Mouse (Mus musculus) kidney, embryonic 14.5 days (tissue): ENCODE measurements around the gene Trim16. TPM values are rescaled to one million over a fixed set of nuclear protein-coding genes. Genes with fewer than 3 reads are reported as not detected.

Source experiments
- ATAC-seq: fragments of 200-750 bp; cut with Nextera tagmentation; 2 replicates; pipeline ENCODE4 v1.8.0; 2017; ENCODE audit warnings: moderate number of reproducible peaks, mild to moderate bottlenecking, moderate TSS enrichment, moderate library complexity; ENCODE audit not compliant: low FRiP score, low TSS enrichment
- H3K27ac ChIP-seq: fragments of 300-500 bp; sonication (generic); 2 replicates; pipeline ENCODE4 v1.5.1; 2014; ENCODE audit warnings: low read depth, mild to moderate bottlenecking, low read length, moderate library complexity, mixed read lengths
- H3K27me3 ChIP-seq: fragments of 300-500 bp; sonication (generic); 2 replicates; pipeline ENCODE4 v1.6.1; 2014; ENCODE audit warnings: mild to moderate bottlenecking, low read length; ENCODE audit not compliant: control insufficient read depth, insufficient read depth
- H3K36me3 ChIP-seq: fragments of 300-500 bp; sonication (generic); 2 replicates; pipeline ENCODE4 v1.6.1; 2014; ENCODE audit warnings: low read length, mixed read lengths; ENCODE audit not compliant: control insufficient read depth, insufficient read depth
- H3K4me1 ChIP-seq: fragments of 300-500 bp; sonication (generic); 2 replicates; pipeline ENCODE4 v1.6.1; 2014; ENCODE audit warnings: low read length, mixed read lengths; ENCODE audit not compliant: control insufficient read depth, insufficient read depth
- H3K4me2 ChIP-seq: fragments of 300-500 bp; sonication (generic); replicated peaks from 2 replicates; pipeline ENCODE4 v1.6.1; 2014; ENCODE audit warnings: low read depth, mild to moderate bottlenecking, low read length
- H3K4me3 ChIP-seq: fragments of 300-500 bp; sonication (generic); 2 replicates; pipeline ENCODE4 v1.5.1; 2014; ENCODE audit warnings: mild to moderate bottlenecking, low read length
- H3K9ac ChIP-seq: fragments of 300-500 bp; sonication (generic); 2 replicates; pipeline ENCODE4 v1.6.1; 2014; ENCODE audit warnings: low read depth, mild to moderate bottlenecking, low read length, moderate library complexity
- H3K9me3 ChIP-seq: fragments of 300-500 bp; sonication (generic); 2 replicates; pipeline ENCODE4 v1.6.1; 2016; ENCODE audit warnings: low read length; ENCODE audit not compliant: control insufficient read depth
- WGBS: fragments of 180-500 bp; shearing (Covaris S2); extraction: QIAGEN DNeasy Blood & Tissue Kit; methylation state at CpG from one replicate; pipeline ENCODE4 v1.1.7; 2014; 5-methylcytosine and 5-hydroxymethylcytosine counted together
- polyA plus RNA-seq: library from polyadenylated mRNA; unstranded; fragments of >200 nt; fragmentation: Nextera tagmentation; extraction: Ambion mirVana; gene quantifications from 2 replicates; pipeline ENCODE4 v1.2.1, GENCODE M21; 2014

Gene Trim16
- polyA plus RNA-seq, 1 experiment from 2014 or later = 18.6 TPM

- H3K27ac ChIP-seq = no peak overlapping the region
Observed at GRCm38 (mm10) chr11:62873479-62873878, 53.4 kb downstream of the Trim16 start.

GRCm38 (mm10) chr11:62875696-62876095 lies 55.7 kb downstream of the Trim16 start:
- H3K36me3 ChIP-seq = no peaks in the 10 kb centered on the region
- no peaks in the 10 kb centered on the region for H3K27me3 ChIP-seq
- H3K4me1 ChIP-seq = 0 out of 2 replicates have a peak, but pooled peaks cover 3% of the 10 kb centered on the region
- H3K9ac ChIP-seq = no peak overlapping the region
- H3K4me3 ChIP-seq = no peak overlapping the region
- no peak overlapping the region for H3K4me2 ChIP-seq
- no peaks in the 10 kb centered on the region for H3K9me3 ChIP-seq
- WGBS = 84% methylated on average over 1 of the region's 1 CpGs
- no peak for ATAC-seq
- no peak overlapping the region for H3K27ac ChIP-seq

More at GRCm38 (mm10) chr11:62873479-62873878, 53.4 kb downstream of the Trim16 start:
- ATAC-seq = no peak
- H3K4me1 ChIP-seq = 0 out of 2 replicates have a peak, but pooled peaks cover 3% of the 10 kb centered on the region
- 76% methylated on average over 9 of the region's 9 CpGs for WGBS
- no peak overlapping the region for H3K4me3 ChIP-seq
- no peaks in the 10 kb centered on the region for H3K36me3 ChIP-seq
- no peak overlapping the region for H3K4me2 ChIP-seq
- no peak overlapping the region for H3K9ac ChIP-seq
- H3K9me3 ChIP-seq = no peaks in the 10 kb centered on the region
- no peaks in the 10 kb centered on the region for H3K27me3 ChIP-seq

- Histone ChIP-seq H3K4me3 (no peak overlapping the region), H3K9ac (no peak overlapping the region), H3K36me3 (no peaks in the 10 kb centered on the region), H3K27ac (no peak overlapping the region), H3K9me3 (no peaks in the 10 kb centered on the region), H3K4me2 (no peak overlapping the region), H3K4me1 (0 out of 2 replicates have a peak, but pooled peaks cover 3% of the 10 kb centered on the region), H3K27me3 (no peaks in the 10 kb centered on the region)
- 83% methylated on average over 4 of the region's 4 CpGs for WGBS
- no peak for ATAC-seq
Observed at GRCm38 (mm10) chr11:62876445-62876844, 56.4 kb downstream of the Trim16 start.

- no peak overlapping the region for H3K27ac ChIP-seq
- H3K27me3 ChIP-seq = no peaks in the 10 kb centered on the region
- H3K9me3 ChIP-seq = no peaks in the 10 kb centered on the region
- H3K9ac ChIP-seq = no peak overlapping the region
- H3K4me2 ChIP-seq = no peak overlapping the region
- no peak for ATAC-seq
- WGBS = 88% methylated on average over 1 of the region's 1 CpGs
- 0 out of 2 replicates have a peak, but pooled peaks cover 3% of the 10 kb centered on the region for H3K4me1 ChIP-seq
- no peak overlapping the region for H3K4me3 ChIP-seq
- H3K36me3 ChIP-seq = no peaks in the 10 kb centered on the region; the same call in 1 of the 2 replicates
Observed at GRCm38 (mm10) chr11:62877391-62877790, 57.4 kb downstream of the Trim16 start.

GRCm38 (mm10) chr11:62878728-62879127 lies 58.7 kb downstream of the Trim16 start:
- Histone ChIP-seq H3K27me3 (no peaks in the 10 kb centered on the region), H3K9me3 (no peaks in the 10 kb centered on the region), H3K4me3 (peak overlapping the region; percentile 85), H3K9ac (0 out of 2 replicates have a peak overlapping the region, but pooled peaks have one; percentile 37), H3K27ac (no peak overlapping the region), H3K4me2 (peak overlapping the region; percentile 75), H3K4me1 (0 out of 2 replicates have a peak, but pooled peaks cover 3% of the 10 kb centered on the region), H3K36me3 (peaks cover 4% of the 10 kb centered on the region; the same call in 1 of the 2 replicates)
- peak; percentile 26; the same call in 1 of the 2 replicates for ATAC-seq
- 24% methylated on average over 9 of the region's 9 CpGs for WGBS

GRCm38 (mm10) chr11:62879220-62880048 lies 59.4 kb downstream of the Trim16 start, which contains the start of gene Tvp23b:
Gene Tvp23b (plus strand): TSS chr11:62879455.
- H3K36me3 ChIP-seq = peaks cover 10% of the 10 kb centered on the region; the same call in 1 of the 2 replicates
- ATAC-seq = peak; percentile 97
- 2% methylated on average over 55 of the region's 55 CpGs for WGBS

GRCm38 (mm10) chr11:62883407-62883806 lies 63.4 kb downstream of the Trim16 start:
- no peak overlapping the region for H3K9ac ChIP-seq
- no peaks in the 10 kb centered on the region for H3K27me3 ChIP-seq
- H3K36me3 ChIP-seq = peaks cover 34% of the 10 kb centered on the region; the same call in 1 of the 2 replicates
- H3K27ac ChIP-seq = no peak overlapping the region
- no peak overlapping the region for H3K4me2 ChIP-seq
- H3K4me3 ChIP-seq = no peak overlapping the region
- no peaks in the 10 kb centered on the region for H3K4me1 ChIP-seq
- no peak for ATAC-seq
- H3K9me3 ChIP-seq = no peaks in the 10 kb centered on the region
- 95% methylated on average over 8 of the region's 8 CpGs for WGBS

More at GRCm38 (mm10) chr11:62879220-62880048, 59.4 kb downstream of the Trim16 start, which contains the start of gene Tvp23b:
- H3K4me3 ChIP-seq = peak within 1 kb of the TSS; percentile 85
- 0 out of 2 replicates have a peak, but pooled peaks cover 3% of the 10 kb centered on the region for H3K4me1 ChIP-seq
- H3K27me3 ChIP-seq = no peaks in the 10 kb centered on the region
- peak within 1 kb of the TSS; percentile 82 for H3K27ac ChIP-seq
- H3K4me2 ChIP-seq = peak within 1 kb of the TSS; percentile 75
- peak within 1 kb of the TSS; percentile 89 for H3K9ac ChIP-seq
- no peaks in the 10 kb centered on the region for H3K9me3 ChIP-seq

GRCm38 (mm10) chr11:62885323-62885722 lies 65.3 kb downstream of the Trim16 start:
- WGBS = 61% methylated on average over 5 of the region's 5 CpGs
- peak overlapping the region; percentile 37; the same call in 1 of the 2 replicates for H3K27ac ChIP-seq
- no peak for ATAC-seq

GRCm38 (mm10) chr11:62890796-62891195 lies 70.8 kb downstream of the Trim16 start:
- Histone ChIP-seq H3K4me2 (no peak overlapping the region), H3K9me3 (no peaks in the 10 kb centered on the region), H3K36me3 (peaks cover 66% of the 10 kb centered on the region), H3K4me1 (no peaks in the 10 kb centered on the region), H3K27ac (no peak overlapping the region), H3K4me3 (no peak overlapping the region), H3K27me3 (no peaks in the 10 kb centered on the region), H3K9ac (no peak overlapping the region)
- ATAC-seq = no peak
- WGBS = 87% methylated on average over 4 of the region's 4 CpGs

More at GRCm38 (mm10) chr11:62885323-62885722, 65.3 kb downstream of the Trim16 start:
- Histone ChIP-seq H3K9me3 (no peaks in the 10 kb centered on the region), H3K4me1 (no peaks in the 10 kb centered on the region), H3K9ac (no peak overlapping the region), H3K36me3 (peaks cover 43% of the 10 kb centered on the region; the same call in 1 of the 2 replicates), H3K4me2 (no peak overlapping the region), H3K4me3 (no peak overlapping the region), H3K27me3 (no peaks in the 10 kb centered on the region)
